8 mouse cellular contexts compared by ENCODE assay signal in the genomic region with DNA sequence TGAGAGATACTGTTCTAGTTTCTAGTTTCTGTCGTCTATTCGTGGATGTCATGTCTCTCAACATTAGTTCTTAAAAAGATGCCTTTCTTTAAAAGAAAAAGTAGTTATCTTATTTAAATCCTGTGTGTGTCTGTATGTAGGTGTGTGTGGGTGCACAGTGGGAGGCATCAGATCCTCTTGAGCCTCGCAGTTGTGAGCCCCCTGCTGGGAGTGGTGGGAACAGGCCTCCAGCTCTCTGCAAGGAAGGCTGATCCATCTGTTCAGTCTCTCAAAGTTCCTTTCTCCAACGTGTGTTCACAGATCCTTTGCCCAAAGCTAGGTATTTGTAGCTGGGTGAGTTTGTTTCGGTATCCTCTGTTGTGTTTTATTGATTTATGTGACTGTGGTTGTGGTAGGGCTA.
DNase-seq lines count a peak whose midpoint lies in the region; ATAC-seq lines count a peak whose summit lies in the region.

No protein-coding gene starts in this region.

- peak; percentile 21 to 35 for DNase-seq in cerebellum, postnatal 14 days
- no peak for DNase-seq in cerebellum, adult 9-11 months
- peak; percentile 20 for DNase-seq in retina, adult 2 months (ENCODE audit: low read depth, low spot score)
- DNase-seq in retina, embryonic 14.5 days (ENCODE audit: low spot score): no peak
- peak; percentile 65 for DNase-seq in embryo, embryonic 11 days
- peak; percentile 21 to 76 for DNase-seq in kidney, postnatal 36 days
- peak; percentile 40 for DNase-seq in retina, postnatal 1 day

- ATAC-seq in cerebellum, adult (ENCODE audit: insufficient number of reproducible peaks, low FRiP score, low TSS enrichment): no peak

Comparison
In these comparisons a context has a peak if more than half of its experiments do, and no peak if none do; other contexts are left out.
1. DNase-seq: peak in cerebellum, postnatal 14 days (2 of 2), retina, adult 2 months (single experiment), embryo, embryonic 11 days (single experiment), kidney, postnatal 36 days (2 of 2) and retina, postnatal 1 day (single experiment); none in cerebellum, adult 9-11 months (single experiment) and retina, embryonic 14.5 days (single experiment).